Comparison of ENCODE assay signal across 8 mouse cellular contexts in the genomic region with DNA sequence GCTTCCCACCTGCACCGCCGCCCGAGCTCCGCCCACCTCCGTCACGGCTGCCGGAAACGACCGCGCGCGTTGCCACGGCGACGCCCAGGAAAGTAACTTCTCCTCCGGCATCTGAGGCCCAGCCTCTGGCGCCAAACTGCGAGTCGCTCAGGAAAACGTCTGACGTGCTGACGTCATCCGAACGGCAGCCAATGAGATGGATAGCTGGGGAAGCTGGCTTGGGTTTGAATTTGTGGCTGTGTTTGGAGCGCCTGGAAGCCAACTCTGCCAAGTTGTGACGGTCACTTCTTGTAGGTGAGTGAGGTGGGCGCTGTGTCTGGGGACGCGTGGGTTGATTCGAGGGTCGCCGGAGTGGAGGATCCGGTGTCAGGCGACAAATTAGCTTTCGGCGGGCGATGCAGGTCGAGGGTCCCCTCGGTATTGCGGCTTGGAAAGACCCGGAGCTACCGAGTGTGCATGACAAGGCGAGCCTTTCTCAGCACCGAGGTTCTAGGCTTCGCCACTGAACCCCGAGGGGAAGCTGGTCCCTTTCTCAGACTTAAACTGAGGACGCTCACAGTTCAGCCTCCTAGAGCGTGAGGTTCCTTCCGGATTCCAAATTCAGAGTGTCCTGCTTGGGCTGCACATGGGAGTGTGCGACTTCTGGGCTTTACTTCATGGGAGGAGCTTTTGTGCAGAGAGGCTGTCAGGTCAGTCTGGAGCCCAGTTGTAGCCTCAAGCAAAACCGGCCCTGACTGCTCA. TPM values are rescaled to one million over a fixed set of nuclear protein-coding genes. Genes with fewer than 3 reads are reported as not detected.
DNase-seq lines count a peak whose midpoint lies in the region; ATAC-seq lines count a peak whose summit lies in the region.

A gene (plus strand): TSS at position 139 of the 741 bp plus-strand sequence.
A gene (minus strand): TSS at position 149 of the 741 bp plus-strand sequence.

- no peaks in the 10 kb centered on the region for H3K4me1 ChIP-seq in hindbrain, embryonic 11.5 days (replicated peaks; ENCODE audit: control insufficient read depth, insufficient read depth, low read length)

- no peaks in the 10 kb centered on the region for H3K36me3 ChIP-seq in hindbrain, embryonic 11.5 days (ENCODE audit: control insufficient read depth, insufficient read depth, low read length)

- H3K9ac ChIP-seq in hindbrain, embryonic 11.5 days (ENCODE audit: low read depth, low read length), result peak within 1 kb of the TSS; percentile 68

- H3K4me3 ChIP-seq in hindbrain, embryonic 11.5 days (ENCODE audit: low read depth, low read length), result peak within 1 kb of the TSS; percentile 61

- H3K27me3 ChIP-seq in hindbrain, embryonic 11.5 days (ENCODE audit: control insufficient read depth, insufficient read depth, low read length), result no peaks in the 10 kb centered on the region

- peak within 1 kb of the TSS; percentile 58 for H3K4me2 ChIP-seq in hindbrain, embryonic 11.5 days (replicated peaks; ENCODE audit: low read depth, low read length)

- DNase-seq in Muller cell, postnatal 12 days (ENCODE audit: inconsistent ontology term), result peak; percentile 95
- DNase-seq in cerebellum, adult 9-11 months, result peak; percentile 97
- DNase-seq in frontal cortex, adult 2 months (ENCODE audit: extremely low spot score in 1 of 2, low spot score in 1 of 2), result peak; percentile 94 to 97
- DNase-seq in hindbrain, embryonic 11.5 days (ENCODE audit: low spot score), result peak; percentile 96
- peak; percentile 94 to 95 for DNase-seq in layer of hippocampus, postnatal 10 days (ENCODE audit: low spot score in 2 of 2)
- DNase-seq in lung, postnatal 10 days, result peak; percentile 97
- DNase-seq in ovary, postnatal 36 days (ENCODE audit: low spot score), result peak; percentile 92
- peak; percentile 96 for DNase-seq in thymus, postnatal 25 days

- peak within 1 kb of the TSS; percentile 72 for H3K27ac ChIP-seq in hindbrain, embryonic 11.5 days (ENCODE audit: low read depth, low read length)

- ATAC-seq in hindbrain, embryonic 11.5 days (ENCODE audit: low FRiP score), result peak; percentile 97

- H3K9me3 ChIP-seq in hindbrain, embryonic 11.5 days (ENCODE audit: control insufficient read depth, low read length), result no peaks in the 10 kb centered on the region

- under 1% methylated on average over 51 of the region's 51 CpGs for WGBS in hindbrain, embryonic 11.5 days

RNA-seq across cellular contexts. Expression of the first gene that starts in this region (rescaled TPM):
- polyA plus RNA-seq in frontal cortex, adult 2 months (2012; rRNA removed), result 0.50 and 0.60 TPM in 2 replicates
- 37.0 and 38.1 TPM in 2 replicates for polyA plus RNA-seq in hindbrain, embryonic 11.5 days (2014; fragmentation: Nextera tagmentation; extraction: Ambion mirVana)
- total RNA-seq in layer of hippocampus, postnatal 10 days (2021), result 1 to 10 TPM; 3.0 to 3.5 TPM

RNA-seq across cellular contexts. Expression of the second gene that starts in this region (rescaled TPM):
- 7.5 and 8.4 TPM in 2 replicates for polyA plus RNA-seq in frontal cortex, adult 2 months (2012; rRNA removed)
- polyA plus RNA-seq in hindbrain, embryonic 11.5 days (2014; fragmentation: Nextera tagmentation; extraction: Ambion mirVana), result 13.4 and 13.5 TPM in 2 replicates
- total RNA-seq in layer of hippocampus, postnatal 10 days (2021), result 1 to 10 TPM; 6.7 to 7.5 TPM

Comparison
In these comparisons a context has a peak if more than half of its experiments do, and no peak if none do; other contexts are left out.
1. Peak in every context shown above with its lines: DNase-seq, ATAC-seq, H3K4me3 ChIP-seq and H3K27ac ChIP-seq.
2. RNA of the first gene that starts in this region (polyA plus RNA-seq): 37.0 to 38.1 TPM in hindbrain, embryonic 11.5 days; 0.50 to 0.60 TPM in frontal cortex, adult 2 months; every median in the first group is over 10 times any median in the second.